ENCODE assay signal across 10 mouse cellular contexts in the genomic region with DNA sequence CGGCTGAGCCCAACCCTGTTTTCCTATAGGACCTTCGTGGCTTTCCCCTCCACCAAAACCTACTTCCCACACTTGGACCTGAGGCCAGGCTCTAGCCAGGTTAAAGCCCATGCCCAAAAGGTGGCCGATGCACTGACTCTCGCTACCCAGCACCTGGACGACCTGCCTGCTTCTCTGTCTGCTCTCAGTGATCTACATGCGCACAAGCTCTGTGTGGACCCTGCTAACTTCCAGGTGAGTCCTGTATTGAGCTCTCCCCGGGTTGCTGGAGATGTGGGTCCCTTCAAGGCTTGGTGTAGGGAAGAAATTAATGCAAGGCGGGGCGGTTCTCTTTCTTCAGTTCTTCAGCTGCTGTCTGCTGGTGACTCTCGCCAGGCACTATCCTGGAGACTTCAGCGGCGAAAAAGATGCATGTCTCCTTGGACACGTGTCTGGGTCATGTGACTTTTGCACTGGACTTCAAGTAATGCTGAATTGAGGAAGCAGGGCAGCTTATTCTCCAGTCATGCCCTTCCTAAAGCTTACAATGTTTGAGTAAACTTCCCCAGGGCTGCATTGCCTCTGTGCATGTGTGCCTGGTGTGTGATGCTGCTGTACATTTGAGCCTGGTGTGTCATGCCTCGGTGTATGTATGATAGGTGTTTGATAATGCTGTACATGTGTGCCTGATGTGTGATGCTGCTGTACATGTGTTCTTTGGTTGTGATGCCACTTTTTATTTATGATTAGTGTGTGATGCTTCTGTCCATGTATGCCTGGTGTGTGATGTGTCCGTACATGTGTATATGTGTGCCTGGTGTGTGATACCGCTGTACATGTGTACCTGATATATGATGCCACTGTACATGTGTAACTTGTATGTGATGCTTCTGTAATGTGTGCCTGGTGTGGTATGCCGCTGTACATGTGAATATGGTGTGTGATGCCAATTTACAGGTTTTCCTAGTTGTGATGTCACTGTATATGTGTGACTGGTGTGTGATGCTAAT. TPM values are rescaled to one million over a fixed set of nuclear protein-coding genes. Genes with fewer than 3 reads are reported as not detected.
DNase-seq lines count a peak whose midpoint lies in the region; ATAC-seq and TF ChIP-seq lines count a peak whose summit lies in the region.
"Had no signal": no experiment of that assay in that cellular context is flagged by ENCODE, and none has a peak within 500 bp of the region (broad histone marks: within the 10 kb centered on the region; RNA-seq: fewer than 3 reads in every experiment).

No protein-coding gene starts in this region.

- 0 out of 2 replicates have a peak, but pooled peaks cover 6% of the 10 kb centered on the region for H3K27me3 ChIP-seq in lung, embryonic 14.5 days (ENCODE audit: insufficient read depth, low read length)
- H3K27me3 ChIP-seq in embryonic facial prominence, embryonic 13.5 days, result peaks cover 20% of the 10 kb centered on the region
- H3K27me3 ChIP-seq in limb, embryonic 11.5 days (ENCODE audit: control insufficient read depth, insufficient read depth, low read length), result 0 out of 2 replicates have a peak, but pooled peaks cover 3% of the 10 kb centered on the region
- H3K27me3 ChIP-seq in neural tube, embryonic 14.5 days (ENCODE audit: control insufficient read depth, insufficient read depth, low read length), result no peaks in the 10 kb centered on the region

- no peak overlapping the region for H3K9ac ChIP-seq in lung, embryonic 14.5 days
- no peak overlapping the region for H3K9ac ChIP-seq in embryonic facial prominence, embryonic 13.5 days
- no peak overlapping the region for H3K9ac ChIP-seq in limb, embryonic 11.5 days (ENCODE audit: low read length)
- H3K9ac ChIP-seq in neural tube, embryonic 14.5 days (replicated peaks; ENCODE audit: low read depth, low read length), result no peak overlapping the region

- TF ChIP-seq CTCF in lung, embryonic 14.5 days (IDR thresholded peaks at IDR 0.05; ENCODE audit: low read depth), result no peak

- no peaks in the 10 kb centered on the region for H3K4me1 ChIP-seq in lung, embryonic 14.5 days (ENCODE audit: insufficient read depth)
- no peaks in the 10 kb centered on the region for H3K4me1 ChIP-seq in embryonic facial prominence, embryonic 13.5 days
- H3K4me1 ChIP-seq in limb, embryonic 11.5 days (ENCODE audit: control insufficient read depth, insufficient read depth, low read length), result no peaks in the 10 kb centered on the region
- no peaks in the 10 kb centered on the region for H3K4me1 ChIP-seq in neural tube, embryonic 14.5 days (ENCODE audit: control insufficient read depth, insufficient read depth, low read length)

- 47% methylated on average over 14 of the region's 17 CpGs for WGBS in lung, embryonic 14.5 days
- WGBS in embryonic facial prominence, embryonic 13.5 days, result 50% methylated on average over 15 of the region's 17 CpGs
- 59% methylated on average over 14 of the region's 17 CpGs for WGBS in limb, embryonic 11.5 days
- WGBS in neural tube, embryonic 14.5 days, result 53% methylated on average over 14 of the region's 17 CpGs

- ATAC-seq in lung, embryonic 14.5 days (ENCODE audit: insufficient read depth), result peak; percentile 18; the same call in 1 of the 2 replicates
- 0 out of 2 replicates have a peak, but pooled peaks have one; percentile 30 for ATAC-seq in embryonic facial prominence, embryonic 13.5 days (ENCODE audit: insufficient number of reproducible peaks, insufficient read depth, low FRiP score, low TSS enrichment, low read depth)
- 0 out of 2 replicates have a peak, but pooled peaks have one; percentile 45 for ATAC-seq in limb, embryonic 11.5 days (ENCODE audit: insufficient number of reproducible peaks, low FRiP score, low TSS enrichment, low read depth)
- ATAC-seq in neural tube, embryonic 14.5 days (ENCODE audit: low read depth), result no peak

- DNase-seq in lung, embryonic 14.5 days, result no peak
- no peak for DNase-seq in lung, adult 18-20 months
- DNase-seq in limb, embryonic 11.5 days (ENCODE audit: low spot score), result no peak
- DNase-seq in cerebellum, postnatal 4 days (ENCODE audit: low spot score in 2 of 2), result no peak
- DNase-seq in embryo, embryonic 10.5 days (ENCODE audit: low spot score), result no peak
- no peak for DNase-seq in adrenal gland, postnatal 4 days (ENCODE audit: low spot score in 2 of 2)

- no peaks in the 10 kb centered on the region for H3K36me3 ChIP-seq in lung, embryonic 14.5 days (ENCODE audit: insufficient read depth)
- no peaks in the 10 kb centered on the region for H3K36me3 ChIP-seq in embryonic facial prominence, embryonic 13.5 days
- H3K36me3 ChIP-seq in limb, embryonic 11.5 days (ENCODE audit: control insufficient read depth, insufficient read depth, low read length), result no peaks in the 10 kb centered on the region
- no peaks in the 10 kb centered on the region for H3K36me3 ChIP-seq in neural tube, embryonic 14.5 days (ENCODE audit: control insufficient read depth, insufficient read depth, low read length)

- H3K27ac ChIP-seq in lung, embryonic 14.5 days (ENCODE audit: low read depth), result no peak overlapping the region
- no peak overlapping the region for H3K27ac ChIP-seq in embryonic facial prominence, embryonic 13.5 days
- H3K27ac ChIP-seq in limb, embryonic 11.5 days (replicated peaks; ENCODE audit: low read depth, low read length), result no peak overlapping the region
- H3K27ac ChIP-seq in neural tube, embryonic 14.5 days (ENCODE audit: low read depth, low read length), result no peak overlapping the region

- H3K9me3 ChIP-seq in lung, embryonic 14.5 days (ENCODE audit: low read depth, low read length), result no peaks in the 10 kb centered on the region
- no peaks in the 10 kb centered on the region for H3K9me3 ChIP-seq in embryonic facial prominence, embryonic 13.5 days
- no peaks in the 10 kb centered on the region for H3K9me3 ChIP-seq in limb, embryonic 11.5 days (ENCODE audit: control insufficient read depth, low read length)
- no peaks in the 10 kb centered on the region for H3K9me3 ChIP-seq in neural tube, embryonic 14.5 days (ENCODE audit: control insufficient read depth, low read length)

- H3K4me3 ChIP-seq in lung, embryonic 14.5 days (ENCODE audit: low read depth, low read length), result no peak overlapping the region
- peak overlapping the region; percentile 23 for H3K4me3 ChIP-seq in embryonic facial prominence, embryonic 13.5 days
- H3K4me3 ChIP-seq in limb, embryonic 11.5 days (ENCODE audit: low read depth, low read length), result no peak overlapping the region
- no peak overlapping the region for H3K4me3 ChIP-seq in neural tube, embryonic 14.5 days (ENCODE audit: low read depth, low read length)

- peak overlapping the region; percentile 49 for H3K4me2 ChIP-seq in lung, embryonic 14.5 days
- H3K4me2 ChIP-seq in embryonic facial prominence, embryonic 13.5 days, result peak overlapping the region; percentile 52
- H3K4me2 ChIP-seq in limb, embryonic 11.5 days (ENCODE audit: low read depth, severe bottlenecking), result peak overlapping the region; percentile 27; the same call in 1 of the 2 replicates
- peak overlapping the region; percentile 44 for H3K4me2 ChIP-seq in neural tube, embryonic 14.5 days (ENCODE audit: low read depth, low read length)

RNA-seq across cellular contexts. Expression of a gene that starts 0.7 kb away (rescaled TPM):
- 0.45 and 0.83 TPM in 2 replicates for polyA plus RNA-seq in lung, embryonic 14.5 days (2014; fragmentation: Nextera tagmentation; extraction: Ambion mirVana)
- polyA plus RNA-seq in embryonic facial prominence, embryonic 13.5 days (2015; fragmentation: Nextera tagmentation; extraction: Ambion mirVana), result 1.3 and 1.6 TPM in 2 replicates
- polyA plus RNA-seq in limb, embryonic 11.5 days (2014; fragmentation: Nextera tagmentation; extraction: Ambion mirVana), result not detected in 2 replicates
- 1.9 TPM in 1 of 2 replicates, not detected in the other for polyA plus RNA-seq in neural tube, embryonic 14.5 days (2014; fragmentation: Nextera tagmentation; extraction: Ambion mirVana)
- 1 to 10 TPM in 1 of 2 experiments, not detected in 1; 1.5 TPM for total RNA-seq in adrenal gland, postnatal 4 days (2021)
- polyA plus RNA-seq: testis, adult 2 months had no signal

RNA-seq across cellular contexts. Expression of a gene that starts 4.3 kb away (rescaled TPM):
- 11,972 and 11,979 TPM in 2 replicates for polyA plus RNA-seq in lung, embryonic 14.5 days (2014; fragmentation: Nextera tagmentation; extraction: Ambion mirVana)
- polyA plus RNA-seq in embryonic facial prominence, embryonic 13.5 days (2015; fragmentation: Nextera tagmentation; extraction: Ambion mirVana), result 7,810 and 10,560 TPM in 2 replicates
- polyA plus RNA-seq in limb, embryonic 11.5 days (2014; fragmentation: Nextera tagmentation; extraction: Ambion mirVana), result 3,858 and 4,243 TPM in 2 replicates
- 5,205 and 6,030 TPM in 2 replicates for polyA plus RNA-seq in neural tube, embryonic 14.5 days (2014; fragmentation: Nextera tagmentation; extraction: Ambion mirVana)
- 1,000 to 10,000 TPM; 3,034 to 3,470 TPM for total RNA-seq in adrenal gland, postnatal 4 days (2021)

RNA-seq across cellular contexts. Expression of a gene that starts 13.8 kb away (rescaled TPM):
- 1.8 and 2.1 TPM in 2 replicates for polyA plus RNA-seq in lung, embryonic 14.5 days (2014; fragmentation: Nextera tagmentation; extraction: Ambion mirVana)
- 1.6 and 3.7 TPM in 2 replicates for polyA plus RNA-seq in embryonic facial prominence, embryonic 13.5 days (2015; fragmentation: Nextera tagmentation; extraction: Ambion mirVana)
- polyA plus RNA-seq in limb, embryonic 11.5 days (2014; fragmentation: Nextera tagmentation; extraction: Ambion mirVana), result 4.0 and 4.9 TPM in 2 replicates
- 0.96 and 2.7 TPM in 2 replicates for polyA plus RNA-seq in neural tube, embryonic 14.5 days (2014; fragmentation: Nextera tagmentation; extraction: Ambion mirVana)
- 1 to 10 TPM; 3.9 to 5.3 TPM for total RNA-seq in adrenal gland, postnatal 4 days (2021)
- polyA plus RNA-seq: testis, adult 2 months had no signal

RNA-seq across cellular contexts. Expression of a gene that starts 17.3 kb away (rescaled TPM):
- 4,575 and 4,689 TPM in 2 replicates for polyA plus RNA-seq in lung, embryonic 14.5 days (2014; fragmentation: Nextera tagmentation; extraction: Ambion mirVana)
- 3,202 and 4,502 TPM in 2 replicates for polyA plus RNA-seq in embryonic facial prominence, embryonic 13.5 days (2015; fragmentation: Nextera tagmentation; extraction: Ambion mirVana)
- polyA plus RNA-seq in limb, embryonic 11.5 days (2014; fragmentation: Nextera tagmentation; extraction: Ambion mirVana), result 2,022 and 2,164 TPM in 2 replicates
- 2,197 and 2,350 TPM in 2 replicates for polyA plus RNA-seq in neural tube, embryonic 14.5 days (2014; fragmentation: Nextera tagmentation; extraction: Ambion mirVana)
- 1,000 to 10,000 TPM; 4,498 to 5,274 TPM for total RNA-seq in adrenal gland, postnatal 4 days (2021)

RNA-seq across cellular contexts. Expression of a gene that starts 24.4 kb away (rescaled TPM):
- polyA plus RNA-seq in lung, embryonic 14.5 days (2014; fragmentation: Nextera tagmentation; extraction: Ambion mirVana), result 211 and 266 TPM in 2 replicates
- polyA plus RNA-seq in embryonic facial prominence, embryonic 13.5 days (2015; fragmentation: Nextera tagmentation; extraction: Ambion mirVana), result 557 and 590 TPM in 2 replicates
- 2,383 and 2,443 TPM in 2 replicates for polyA plus RNA-seq in limb, embryonic 11.5 days (2014; fragmentation: Nextera tagmentation; extraction: Ambion mirVana)
- 43.2 and 157 TPM in 2 replicates for polyA plus RNA-seq in neural tube, embryonic 14.5 days (2014; fragmentation: Nextera tagmentation; extraction: Ambion mirVana)
- total RNA-seq in adrenal gland, postnatal 4 days (2021), result not detected
- total RNA-seq: left cerebral cortex, postnatal 10 days had no signal
- polyA plus RNA-seq: testis, adult 2 months had no signal
